Mouse (Mus musculus) heart, adult 9 months (tissue): ENCODE measurements around the gene Wtip.
"Not testable (repeated sequence)": the region's sequence is repeated elsewhere in the genome, so short reads cannot be mapped to it uniquely, and the experiment has no call there.

Source experiments
- DNase-seq, 2 experiments: peaks; one replicate each; pipeline ENCODE4 v3.0.0; 2022; ENCODE audit warnings: low spot score in 2 of 2

Wtip gene

GRCm38 (mm10) chr7:34120636-34121035 lies 12.4 kb downstream of the Wtip start:
- not testable (repeated sequence) for DNase-seq

- no peak for DNase-seq
Measured at GRCm38 (mm10) chr7:34116601-34117000, 16.5 kb downstream of the Wtip start.

GRCm38 (mm10) chr7:34109190-34109589 lies 23.9 kb downstream of the Wtip start:
- no peak for DNase-seq

GRCm38 (mm10) chr7:34101276-34101675 lies 31.8 kb downstream of the Wtip start:
- DNase-seq = no peak

GRCm38 (mm10) chr7:34100002-34100401 lies 33.1 kb downstream of the Wtip start:
- DNase-seq = no peak

- DNase-seq = no peak
Measured at GRCm38 (mm10) chr7:34094911-34095481, 38.1 kb downstream of the Wtip start, which contains the start of gene Scgb1b30. Gene Scgb1b30 (plus strand): TSS chr7:34095431.

GRCm38 (mm10) chr7:34068132-34068531 lies 64.9 kb downstream of the Wtip start:
- DNase-seq = not testable (repeated sequence)
